Mouse (Mus musculus) C2C12 (cell line): ENCODE data around the gene Ppm1l. TPM values are rescaled to one million over a fixed set of nuclear protein-coding genes. Genes with fewer than 3 reads are reported as not detected.

Source experiments
- H3K27me3 ChIP-seq: one replicate; pipeline ENCODE4 v1.6.1; 2011; ENCODE audit not compliant: control insufficient read depth, insufficient read depth, insufficient read length
- H3K36me3 ChIP-seq: one replicate; pipeline ENCODE4 v1.6.1; 2011; ENCODE audit not compliant: control insufficient read depth, insufficient read depth
- H3K4me3 ChIP-seq: one replicate; pipeline ENCODE4 v1.5.1; 2011; ENCODE audit warnings: mild to moderate bottlenecking, control low read depth; ENCODE audit not compliant: poor library complexity, insufficient read depth, severe bottlenecking
- H3K79me2 ChIP-seq: one replicate; pipeline ENCODE4 v1.6.1; 2011; ENCODE audit not compliant: control insufficient read depth, insufficient read depth
- H3K79me3 ChIP-seq: one replicate; pipeline ENCODE4 v1.6.1; 2011; ENCODE audit warnings: low read depth, control low read depth
- H3ac ChIP-seq: one replicate; pipeline ENCODE3; 2011; ENCODE audit warnings: low read depth; ENCODE audit not compliant: control insufficient read depth, insufficient read length
- CEBPB ChIP-seq: IDR thresholded peaks from one replicate; pipeline ENCODE4 v1.6.1; 2011; ENCODE audit warnings: low read depth, mild to moderate bottlenecking, control low read depth, moderate library complexity
- CTCF ChIP-seq: IDR thresholded peaks from one replicate; pipeline ENCODE4 v1.5.1; 2011; ENCODE audit not compliant: control insufficient read depth, insufficient read depth, insufficient read length
- FOSL1 ChIP-seq: IDR thresholded peaks from one replicate; pipeline ENCODE4 v1.8.0; 2011; ENCODE audit warnings: mild to moderate bottlenecking, low read length; ENCODE audit not compliant: poor library complexity, insufficient read depth, severe bottlenecking
- MAX ChIP-seq: IDR thresholded peaks from one replicate; pipeline ENCODE4 v1.6.1; 2011; ENCODE audit warnings: mild to moderate bottlenecking, control low read depth
- MYOD1 ChIP-seq: IDR thresholded peaks from one replicate; pipeline ENCODE4 v1.6.1; 2011; ENCODE audit warnings: low read depth; ENCODE audit not compliant: control insufficient read depth, insufficient read length
- MYOG ChIP-seq: IDR thresholded peaks from one replicate; pipeline ENCODE4 v1.6.1; 2011; ENCODE audit not compliant: control insufficient read depth, insufficient read length; ENCODE audit errors: extremely low read depth
- USF1 ChIP-seq: IDR thresholded peaks from one replicate; pipeline ENCODE4 v1.6.1; 2011; ENCODE audit warnings: low read depth, mild to moderate bottlenecking, control low read depth, moderate library complexity
- polyA plus RNA-seq: library from polyadenylated mRNA; unstranded; fragments of >200 nt; fragmentation: generic; extraction: Trizol; gene quantifications from one replicate; pipeline ENCODE4 v1.2.1, GENCODE M21; 2012; ENCODE audit warnings: missing spikeins

Ppm1l gene
- polyA plus RNA-seq, 1 experiment: 3.7 TPM

- no peaks in the 10 kb centered on the region for H3K79me2 ChIP-seq
- no peaks in the 10 kb centered on the region for H3K27me3 ChIP-seq
- H3K79me3 ChIP-seq: no peaks in the 10 kb centered on the region
- H3ac ChIP-seq: no peak overlapping the region
- H3K36me3 ChIP-seq: no peaks in the 10 kb centered on the region
- no peak for TF ChIP-seq CTCF
- TF ChIP-seq MYOG: no peak
- TF ChIP-seq FOSL1: no peak
- no peak for TF ChIP-seq CEBPB
- no peak for TF ChIP-seq USF1
- no peak for TF ChIP-seq MYOD1
- no peak for TF ChIP-seq MAX
- no peak overlapping the region for H3K4me3 ChIP-seq
Measured at GRCm38 (mm10) chr3:69296270-69296669, 20.4 kb upstream of the Ppm1l start.

- Histone ChIP-seq H3ac (no peak overlapping the region), H3K36me3 (no peaks in the 10 kb centered on the region), H3K27me3 (peaks cover 10% of the 10 kb centered on the region), H3K4me3 (no peak overlapping the region), H3K79me3 (no peaks in the 10 kb centered on the region), H3K79me2 (no peaks in the 10 kb centered on the region)
- TF ChIP-seq FOSL1: no peak
Measured at GRCm38 (mm10) chr3:69300121-69300520, 16.5 kb upstream of the Ppm1l start.

- Histone ChIP-seq H3K36me3 (no peaks in the 10 kb centered on the region), H3K79me2 (peaks cover 21% of the 10 kb centered on the region), H3K79me3 (peaks cover under 1% of the 10 kb centered on the region), H3ac (peak overlapping the region; percentile 74), H3K4me3 (peak overlapping the region; percentile 59), H3K27me3 (no peaks in the 10 kb centered on the region)
- TF ChIP-seq MYOD1 (no peak), CEBPB (no peak), USF1 (no peak)
Measured at GRCm38 (mm10) chr3:69315810-69316390, 761 bp upstream of the Ppm1l start.

- Histone ChIP-seq H3K4me3 (peak overlapping the region; percentile 59), H3ac (peak overlapping the region; percentile 71), H3K79me2 (peaks cover 37% of the 10 kb centered on the region), H3K79me3 (peaks cover 7% of the 10 kb centered on the region), H3K27me3 (no peaks in the 10 kb centered on the region), H3K36me3 (no peaks in the 10 kb centered on the region)
- TF ChIP-seq MYOD1 (no peak), CEBPB (no peak), MYOG (no peak), CTCF (no peak), MAX (no peak), FOSL1 (no peak), USF1 (no peak)
Measured at GRCm38 (mm10) chr3:69317251-69318125, 827 bp downstream of the Ppm1l start.

- Histone ChIP-seq H3K79me3 (peaks cover 9% of the 10 kb centered on the region), H3K36me3 (no peaks in the 10 kb centered on the region), H3K27me3 (no peaks in the 10 kb centered on the region), H3ac (peak overlapping the region; percentile 12), H3K4me3 (peak overlapping the region; percentile 59), H3K79me2 (peaks cover 45% of the 10 kb centered on the region)
- TF ChIP-seq MYOG (no peak), USF1 (no peak), FOSL1 (no peak), CEBPB (no peak), MAX (no peak), MYOD1 (no peak), CTCF (no peak)
Measured at GRCm38 (mm10) chr3:69318131-69318951, 1.7 kb downstream of the Ppm1l start.
